Mouse (Mus musculus) intestine, postnatal 0 days (tissue): Measurements from ENCODE around the gene Tspan1. TPM values are rescaled to one million over a fixed set of nuclear protein-coding genes. Genes with fewer than 3 reads are reported as not detected.
A peak's percentile ranks its signal among the peaks of the same experiment; 100 is the strongest.

Source experiments
- ATAC-seq: fragments of 200-750 bp; cut with Nextera tagmentation; 2 replicates; pipeline ENCODE4 v1.8.0; 2017; ENCODE audit warnings: mild to moderate bottlenecking, moderate TSS enrichment, moderate library complexity
- H3K27ac ChIP-seq: fragments of 300-500 bp; sonication (generic); 2 replicates; pipeline ENCODE4 v1.5.1; 2014; ENCODE audit warnings: mild to moderate bottlenecking, low read depth, low read length, moderate library complexity
- H3K27me3 ChIP-seq: fragments of 300-500 bp; sonication (generic); replicated peaks from 2 replicates; pipeline ENCODE4 v1.6.1; 2014; ENCODE audit warnings: low read length, mixed read lengths; ENCODE audit not compliant: control insufficient read depth, insufficient read depth
- H3K36me3 ChIP-seq: fragments of 300-500 bp; sonication (generic); 2 replicates; pipeline ENCODE4 v1.6.1; 2014; ENCODE audit warnings: mild to moderate bottlenecking, moderate library complexity; ENCODE audit not compliant: control insufficient read depth, insufficient read depth
- H3K4me1 ChIP-seq: fragments of 300-500 bp; sonication (generic); replicated peaks from 2 replicates; pipeline ENCODE4 v1.6.1; 2014; ENCODE audit warnings: antibody characterized with exemption, low read length, mixed read lengths; ENCODE audit not compliant: control insufficient read depth, insufficient read depth
- H3K4me2 ChIP-seq: fragments of 300-500 bp; sonication (generic); replicated peaks from 2 replicates; pipeline ENCODE4 v1.6.1; 2014; ENCODE audit warnings: low read depth, mild to moderate bottlenecking, moderate library complexity
- H3K4me3 ChIP-seq: fragments of 300-500 bp; sonication (generic); 2 replicates; pipeline ENCODE4 v1.5.1; 2014; ENCODE audit warnings: low read depth, low read length
- H3K9ac ChIP-seq: fragments of 300-500 bp; sonication (generic); 2 replicates; pipeline ENCODE4 v1.6.1; 2014; ENCODE audit warnings: mild to moderate bottlenecking, low read depth, low read length
- H3K9me3 ChIP-seq: fragments of 300-500 bp; sonication (generic); 2 replicates; pipeline ENCODE4 v1.6.1; 2016; ENCODE audit warnings: mixed run types; ENCODE audit not compliant: control insufficient read depth
- CTCF ChIP-seq: sonication (generic); IDR thresholded peaks from 2 replicates; pipeline ENCODE4 v1.5.1; 2016; ENCODE audit warnings: low read depth, mild to moderate bottlenecking, control low read depth, antibody characterized with exemption, moderate library complexity
- WGBS: fragments of 180-500 bp; shearing (Covaris S2); extraction: QIAGEN DNeasy Blood & Tissue Kit; methylation state at CpG from one replicate; pipeline ENCODE4 v1.1.7; 2014; 5-methylcytosine and 5-hydroxymethylcytosine counted together
- polyA plus RNA-seq: library from polyadenylated mRNA; unstranded; fragments of >200 nt; fragmentation: Nextera tagmentation; extraction: Ambion mirVana; gene quantifications from 2 replicates; pipeline ENCODE4 v1.2.1, GENCODE M21; 2015

Gene Tspan1
- polyA plus RNA-seq, 1 experiment from 2014 or later = 63.8 TPM

GRCm38 (mm10) chr4:116140801-116141574, 26.4 kb downstream of the Tspan1 start:
- ATAC-seq = no peak
- 77% methylated on average over 7 of the region's 7 CpGs for WGBS
- Histone ChIP-seq H3K9me3 (no peaks in the 10 kb centered on the region), H3K4me3 (no peak overlapping the region), H3K36me3 (no peaks in the 10 kb centered on the region), H3K4me2 (no peak overlapping the region), H3K27me3 (no peaks in the 10 kb centered on the region), H3K27ac (no peak overlapping the region), H3K9ac (no peak overlapping the region), H3K4me1 (peaks cover 4% of the 10 kb centered on the region; the same call in 1 of the 2 replicates)
- TF ChIP-seq CTCF = no peak

GRCm38 (mm10) chr4:116137421-116137996, 29.9 kb downstream of the Tspan1 start:
- Histone ChIP-seq H3K27me3 (no peaks in the 10 kb centered on the region), H3K36me3 (no peaks in the 10 kb centered on the region)
- WGBS = 46% methylated on average over 13 of the region's 13 CpGs

GRCm38 (mm10) chr4:116134990-116135389, 32.4 kb downstream of the Tspan1 start:
- no peak overlapping the region for H3K27ac ChIP-seq
- 37% methylated on average over 2 of the region's 2 CpGs for WGBS
- H3K4me2 ChIP-seq = no peak overlapping the region
- no peaks in the 10 kb centered on the region for H3K36me3 ChIP-seq
- H3K4me1 ChIP-seq = no peaks in the 10 kb centered on the region
- no peak overlapping the region for H3K4me3 ChIP-seq
- no peak for ATAC-seq
- H3K9me3 ChIP-seq = no peaks in the 10 kb centered on the region
- TF ChIP-seq CTCF = peak; percentile 94
- H3K9ac ChIP-seq = no peak overlapping the region
- no peaks in the 10 kb centered on the region for H3K27me3 ChIP-seq

More at GRCm38 (mm10) chr4:116137421-116137996, 29.9 kb downstream of the Tspan1 start:
- Histone ChIP-seq H3K4me3 (no peak overlapping the region), H3K4me2 (no peak overlapping the region), H3K9me3 (no peaks in the 10 kb centered on the region), H3K27ac (no peak overlapping the region), H3K9ac (no peak overlapping the region), H3K4me1 (no peaks in the 10 kb centered on the region)
- TF ChIP-seq CTCF = no peak
- no peak for ATAC-seq

- H3K27me3 ChIP-seq = no peaks in the 10 kb centered on the region
- no peak overlapping the region for H3K4me3 ChIP-seq
- H3K4me2 ChIP-seq = no peak overlapping the region
- H3K36me3 ChIP-seq = no peaks in the 10 kb centered on the region
- TF ChIP-seq CTCF = no peak
- H3K27ac ChIP-seq = no peak overlapping the region
- 51% methylated on average over 4 of the region's 4 CpGs for WGBS
- no peaks in the 10 kb centered on the region for H3K9me3 ChIP-seq
- H3K9ac ChIP-seq = no peak overlapping the region
- ATAC-seq = no peak
- H3K4me1 ChIP-seq = no peaks in the 10 kb centered on the region
Measured at GRCm38 (mm10) chr4:116133126-116133525, 34.3 kb downstream of the Tspan1 start.

- Histone ChIP-seq H3K4me3 (no peak overlapping the region), H3K9ac (no peak overlapping the region), H3K27ac (no peak overlapping the region), H3K4me2 (no peak overlapping the region), H3K4me1 (no peaks in the 10 kb centered on the region), H3K36me3 (no peaks in the 10 kb centered on the region), H3K9me3 (no peaks in the 10 kb centered on the region), H3K27me3 (no peaks in the 10 kb centered on the region)
- TF ChIP-seq CTCF = no peak
- ATAC-seq = no peak
- WGBS = 84% methylated on average over 6 of the region's 6 CpGs
Measured at GRCm38 (mm10) chr4:116127956-116128355, 39.4 kb downstream of the Tspan1 start.

- H3K27ac ChIP-seq = no peak overlapping the region
- ATAC-seq = no peak
- no peak overlapping the region for H3K4me3 ChIP-seq
- no peak overlapping the region for H3K9ac ChIP-seq
- no peaks in the 10 kb centered on the region for H3K27me3 ChIP-seq
- no peaks in the 10 kb centered on the region for H3K36me3 ChIP-seq
- 67% methylated on average over 4 of the region's 4 CpGs for WGBS
- TF ChIP-seq CTCF = no peak
- H3K9me3 ChIP-seq = no peaks in the 10 kb centered on the region
- H3K4me1 ChIP-seq = no peaks in the 10 kb centered on the region
- H3K4me2 ChIP-seq = no peak overlapping the region
Measured at GRCm38 (mm10) chr4:116125803-116126386, 41.5 kb downstream of the Tspan1 start.
